Mouse (Mus musculus): ENCODE measurements around the gene Akap7. TPM values are rescaled to one million over a fixed set of nuclear protein-coding genes. Genes with fewer than 3 reads are reported as not detected.

Akap7 gene
- total RNA-seq (2023): 10 to 100 TPM; 16.7 to 21.6 TPM

DNA sequence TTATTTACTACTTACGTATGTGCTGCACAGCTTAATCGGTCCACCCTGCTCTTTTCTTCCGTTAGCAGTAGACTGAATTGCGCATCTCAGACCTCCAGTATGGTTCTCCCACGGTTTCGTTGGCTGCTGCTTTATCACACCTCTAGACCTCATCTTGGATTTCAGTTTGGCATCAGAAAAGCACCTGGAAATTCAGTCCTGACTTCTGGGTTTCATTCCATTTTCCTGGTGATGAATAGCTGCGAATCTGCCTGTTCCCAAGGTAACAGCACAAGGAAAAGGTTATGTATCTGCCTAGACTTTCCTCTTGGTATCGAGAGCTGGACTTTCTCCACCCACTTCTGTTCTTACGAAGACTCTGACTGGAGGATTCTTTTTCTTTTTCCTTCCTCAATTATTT lies at the start of gene Akap7:
Akap7 (minus strand) TSS at position 101 of the 400 bp plus-strand sequence.

Other genes with a start within 250 kb of the Akap7 start
- 10 to 100 TPM; 40.7 to 48.4 TPM for gene Epb41l2, start 51.9 kb upstream of the Akap7 start, total RNA-seq (2023)
- gene Smlr1, start 228.4 kb upstream of the Akap7 start, total RNA-seq (2023): not detected

Data from neutrophil, adult 59 days (primary cell).